Mouse (Mus musculus): Measurements from ENCODE around the gene Asrgl1. TPM values are rescaled to one million over a fixed set of nuclear protein-coding genes. Genes with fewer than 3 reads are reported as not detected.

The Asrgl1 gene
- polyA plus RNA-seq, 1 experiment: 88.4 TPM

- Histone ChIP-seq H3K4me3 (replicated peaks; ENCODE audit: insufficient read depth, low read depth, low read length) (no peak overlapping the region), H3K27ac (ENCODE audit: insufficient read depth, low read length) (no peak overlapping the region), H3K4me1 (ENCODE audit: control insufficient read depth, insufficient read depth, low read length) (peaks cover 12% of the 10 kb centered on the region), H3K27me3 (ENCODE audit: control insufficient read depth, insufficient read depth, low read length) (no peaks in the 10 kb centered on the region)
- TF ChIP-seq CTCF (IDR thresholded peaks at IDR 0.05; ENCODE audit: borderline replicate concordance, insufficient read depth, low read depth, low read length): no peak
- TF ChIP-seq POLR2A (IDR thresholded peaks at IDR 0.05; ENCODE audit: borderline replicate concordance, insufficient read depth, low read length): no peak
- 81% methylated on average over 4 of the region's 4 CpGs for WGBS
- DNase-seq: no peak
Measured at GRCm38 (mm10) chr19:9074424-9074823, 61.0 kb downstream of the Asrgl1 start.

- Histone ChIP-seq H3K27me3 (ENCODE audit: control insufficient read depth, insufficient read depth, low read length) (no peaks in the 10 kb centered on the region), H3K4me3 (replicated peaks; ENCODE audit: insufficient read depth, low read depth, low read length) (no peak overlapping the region), H3K4me1 (ENCODE audit: control insufficient read depth, insufficient read depth, low read length) (peaks cover 12% of the 10 kb centered on the region), H3K27ac (ENCODE audit: insufficient read depth, low read length) (no peak overlapping the region)
- TF ChIP-seq CTCF (IDR thresholded peaks at IDR 0.05; ENCODE audit: borderline replicate concordance, insufficient read depth, low read depth, low read length): no peak
- TF ChIP-seq POLR2A (IDR thresholded peaks at IDR 0.05; ENCODE audit: borderline replicate concordance, insufficient read depth, low read length): no peak
- 84% methylated on average over 12 of the region's 12 CpGs for WGBS
- no peak for DNase-seq
Measured at GRCm38 (mm10) chr19:9073776-9074411, 61.5 kb downstream of the Asrgl1 start.

DNA sequence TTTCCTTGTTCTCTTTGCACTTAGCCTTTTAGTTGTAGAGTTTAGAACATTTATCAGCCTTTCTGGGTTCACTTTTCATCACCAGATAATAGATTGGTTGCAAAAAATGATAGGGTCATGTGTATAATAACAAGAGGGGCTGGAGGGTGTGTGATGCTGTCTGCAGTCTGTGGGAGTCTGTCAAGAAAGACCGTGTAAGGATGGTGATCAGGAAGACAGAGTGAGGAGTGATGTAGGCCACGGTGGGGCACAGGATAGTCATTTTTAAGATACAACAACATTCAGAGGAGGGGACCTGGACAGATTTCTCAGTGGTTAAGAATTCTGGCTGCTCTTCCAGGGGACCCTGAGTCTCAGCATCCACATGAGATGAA, 63.3 kb downstream of the Asrgl1 start:
- no peak for DNase-seq
- WGBS: 76% methylated on average over 2 of the region's 2 CpGs
- Histone ChIP-seq H3K4me1 (ENCODE audit: control insufficient read depth, insufficient read depth, low read length) (peaks cover 12% of the 10 kb centered on the region), H3K4me3 (replicated peaks; ENCODE audit: insufficient read depth, low read depth, low read length) (no peak overlapping the region), H3K27me3 (ENCODE audit: control insufficient read depth, insufficient read depth, low read length) (no peaks in the 10 kb centered on the region), H3K27ac (ENCODE audit: insufficient read depth, low read length) (no peak overlapping the region)
- TF ChIP-seq POLR2A (IDR thresholded peaks at IDR 0.05; ENCODE audit: borderline replicate concordance, insufficient read depth, low read length) (no peak), CTCF (IDR thresholded peaks at IDR 0.05; ENCODE audit: borderline replicate concordance, insufficient read depth, low read depth, low read length) (no peak)

- Histone ChIP-seq H3K27me3 (ENCODE audit: control insufficient read depth, insufficient read depth, low read length) (no peaks in the 10 kb centered on the region), H3K4me3 (replicated peaks; ENCODE audit: insufficient read depth, low read depth, low read length) (no peak overlapping the region), H3K4me1 (ENCODE audit: control insufficient read depth, insufficient read depth, low read length) (peaks cover 12% of the 10 kb centered on the region), H3K27ac (ENCODE audit: insufficient read depth, low read length) (no peak overlapping the region)
- peak; percentile 25 to 54 for DNase-seq
- 7% methylated on average over 7 of the region's 7 CpGs for WGBS
- no peak for TF ChIP-seq POLR2A (IDR thresholded peaks at IDR 0.05; ENCODE audit: borderline replicate concordance, insufficient read depth, low read length)
- TF ChIP-seq CTCF (IDR thresholded peaks at IDR 0.05; ENCODE audit: borderline replicate concordance, insufficient read depth, low read depth, low read length): no peak
Measured at GRCm38 (mm10) chr19:9071456-9072156, 63.8 kb downstream of the Asrgl1 start.

DNA sequence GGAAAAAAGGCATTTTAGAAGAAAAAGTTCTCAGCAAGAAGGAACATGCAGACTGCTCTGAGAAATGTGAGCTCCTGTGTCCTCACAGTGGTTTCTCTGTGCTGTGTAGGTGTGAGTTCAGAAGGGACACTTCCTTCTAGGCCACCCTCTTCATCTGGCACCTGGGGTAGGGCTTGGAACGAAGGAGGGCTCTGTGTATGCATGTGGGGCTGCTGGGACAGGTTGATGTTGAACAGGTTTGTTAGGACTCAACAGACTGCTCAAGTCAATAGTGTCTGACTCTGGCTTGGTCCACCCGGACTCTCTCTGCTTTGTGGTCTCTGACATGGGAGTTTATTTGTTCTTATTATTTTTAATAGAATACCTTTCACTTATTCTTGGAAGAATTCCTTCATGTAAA, 65.1 kb downstream of the Asrgl1 start:
- no peak for TF ChIP-seq POLR2A (IDR thresholded peaks at IDR 0.05; ENCODE audit: borderline replicate concordance, insufficient read depth, low read length)
- TF ChIP-seq CTCF (IDR thresholded peaks at IDR 0.05; ENCODE audit: borderline replicate concordance, insufficient read depth, low read depth, low read length): no peak
- no peak overlapping the region for H3K4me3 ChIP-seq (replicated peaks; ENCODE audit: insufficient read depth, low read depth, low read length)
- no peaks in the 10 kb centered on the region for H3K27me3 ChIP-seq (ENCODE audit: control insufficient read depth, insufficient read depth, low read length)
- no peak for DNase-seq
- H3K4me1 ChIP-seq (ENCODE audit: control insufficient read depth, insufficient read depth, low read length): peaks cover 12% of the 10 kb centered on the region
- 63% methylated on average over 2 of the region's 2 CpGs for WGBS
- no peak overlapping the region for H3K27ac ChIP-seq (ENCODE audit: insufficient read depth, low read length)

DNA sequence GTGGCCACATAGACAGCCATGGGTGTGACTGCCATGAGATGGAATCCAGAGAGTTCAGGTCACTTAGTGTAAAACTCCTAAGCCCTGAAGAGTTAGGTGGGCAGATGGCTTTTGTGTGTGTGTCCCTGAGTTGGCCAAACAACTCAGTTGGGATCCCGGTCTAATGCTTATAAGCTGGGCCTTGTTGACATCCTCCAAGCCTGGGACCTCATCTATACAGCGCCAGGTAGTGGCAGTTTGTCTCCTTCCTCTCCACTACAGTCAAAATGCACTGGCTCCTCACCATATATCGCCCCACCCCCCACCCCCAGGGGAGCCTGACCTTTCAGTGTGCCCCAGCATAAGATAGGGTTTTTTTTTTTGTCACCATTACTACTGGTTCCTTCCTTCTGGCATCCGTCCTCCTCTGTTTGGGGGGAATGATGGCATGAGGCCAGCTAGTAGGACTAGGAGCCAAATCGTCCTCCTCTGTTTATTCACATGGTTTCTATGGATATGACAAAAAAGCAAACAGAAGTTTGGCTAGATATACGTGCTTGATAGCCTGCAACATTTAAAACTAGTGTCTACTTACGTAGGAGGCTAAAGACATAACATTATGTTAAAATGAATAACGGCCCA, 65.6 kb downstream of the Asrgl1 start:
- H3K4me1 ChIP-seq (ENCODE audit: control insufficient read depth, insufficient read depth, low read length): peaks cover 12% of the 10 kb centered on the region
- TF ChIP-seq CTCF (IDR thresholded peaks at IDR 0.05; ENCODE audit: borderline replicate concordance, insufficient read depth, low read depth, low read length) (no peak), POLR2A (IDR thresholded peaks at IDR 0.05; ENCODE audit: borderline replicate concordance, insufficient read depth, low read length) (no peak)
- WGBS: 40% methylated on average over 8 of the region's 8 CpGs
- DNase-seq: no peak
- H3K4me3 ChIP-seq (replicated peaks; ENCODE audit: insufficient read depth, low read depth, low read length): no peak overlapping the region
- no peak overlapping the region for H3K27ac ChIP-seq (ENCODE audit: insufficient read depth, low read length)
- H3K27me3 ChIP-seq (ENCODE audit: control insufficient read depth, insufficient read depth, low read length): no peaks in the 10 kb centered on the region

- 80% methylated on average over 5 of the region's 5 CpGs for WGBS
- Histone ChIP-seq H3K4me3 (replicated peaks; ENCODE audit: insufficient read depth, low read depth, low read length) (no peak overlapping the region), H3K27ac (ENCODE audit: insufficient read depth, low read length) (no peak overlapping the region), H3K4me1 (ENCODE audit: control insufficient read depth, insufficient read depth, low read length) (peaks cover 14% of the 10 kb centered on the region), H3K27me3 (ENCODE audit: control insufficient read depth, insufficient read depth, low read length) (no peaks in the 10 kb centered on the region)
- DNase-seq: no peak
- TF ChIP-seq POLR2A (IDR thresholded peaks at IDR 0.05; ENCODE audit: borderline replicate concordance, insufficient read depth, low read length) (no peak), CTCF (IDR thresholded peaks at IDR 0.05; ENCODE audit: borderline replicate concordance, insufficient read depth, low read depth, low read length) (no peak)
Measured at GRCm38 (mm10) chr19:9067292-9067691, 68.1 kb downstream of the Asrgl1 start.
